Mouse (Mus musculus) hindbrain, embryonic 16.5 days (tissue): ENCODE measurements around the gene Gm12166. TPM values are rescaled to one million over a fixed set of nuclear protein-coding genes. Genes with fewer than 3 reads are reported as not detected.

Experiments used
- ATAC-seq: fragments of 200-750 bp; cut with Nextera tagmentation; 2 replicates; pipeline ENCODE4 v1.8.0; 2017; ENCODE audit warnings: moderate TSS enrichment, moderate library complexity
- H3K27ac ChIP-seq: fragments of 300-500 bp; sonication (generic); 2 replicates; pipeline ENCODE4 v1.5.1; 2014; ENCODE audit warnings: low read depth, mild to moderate bottlenecking, control low read depth, low read length, moderate library complexity
- H3K27me3 ChIP-seq: fragments of 300-500 bp; sonication (generic); replicated peaks from 2 replicates; pipeline ENCODE4 v1.6.1; 2014; ENCODE audit warnings: low read length; ENCODE audit not compliant: control insufficient read depth, insufficient read depth
- H3K36me3 ChIP-seq: fragments of 300-500 bp; sonication (generic); 2 replicates; pipeline ENCODE4 v1.6.1; 2014; ENCODE audit warnings: mild to moderate bottlenecking, low read length, moderate library complexity, mixed read lengths; ENCODE audit not compliant: control insufficient read depth, insufficient read depth
- H3K4me1 ChIP-seq: fragments of 300-500 bp; sonication (generic); 2 replicates; pipeline ENCODE4 v1.6.1; 2014; ENCODE audit warnings: low read depth, low read length; ENCODE audit not compliant: control insufficient read depth, insufficient read depth
- H3K4me2 ChIP-seq: fragments of 300-500 bp; sonication (generic); 2 replicates; pipeline ENCODE4 v1.6.1; 2014; ENCODE audit warnings: mild to moderate bottlenecking, low read length, control low read depth, moderate library complexity
- H3K4me3 ChIP-seq: fragments of 300-500 bp; sonication (generic); 2 replicates; pipeline ENCODE4 v1.5.1; 2014; ENCODE audit warnings: mild to moderate bottlenecking, low read length, control low read depth, moderate library complexity
- H3K9ac ChIP-seq: fragments of 300-500 bp; sonication (generic); 2 replicates; pipeline ENCODE4 v1.6.1; 2014; ENCODE audit warnings: low read depth, mild to moderate bottlenecking, control low read depth, low read length, moderate library complexity
- H3K9me3 ChIP-seq: fragments of 300-500 bp; sonication (generic); 2 replicates; pipeline ENCODE4 v1.6.1; 2014; ENCODE audit warnings: mild to moderate bottlenecking, low read length, moderate library complexity; ENCODE audit not compliant: control insufficient read depth
- WGBS: fragments of 180-500 bp; shearing (Covaris S2); extraction: QIAGEN DNeasy Blood & Tissue Kit; methylation state at CpG from one replicate; pipeline ENCODE4 v1.1.7; 2014; 5-methylcytosine and 5-hydroxymethylcytosine counted together
- polyA plus RNA-seq: library from polyadenylated mRNA; unstranded; fragments of >200 nt; fragmentation: Nextera tagmentation; extraction: Ambion mirVana; gene quantifications from 2 replicates; pipeline ENCODE4 v1.2.1, GENCODE M21; 2015

Gm12166 gene
- polyA plus RNA-seq, 1 experiment from 2014 or later = 13.3 TPM

GRCm38 (mm10) chr11:46086446-46086845, 34.3 kb upstream of the Gm12166 start:
- ATAC-seq = no peak
- Histone ChIP-seq H3K4me2 (no peak overlapping the region), H3K9ac (no peak overlapping the region), H3K4me3 (no peak overlapping the region), H3K9me3 (no peaks in the 10 kb centered on the region), H3K27ac (no peak overlapping the region), H3K27me3 (no peaks in the 10 kb centered on the region), H3K36me3 (no peaks in the 10 kb centered on the region), H3K4me1 (no peaks in the 10 kb centered on the region)
- 94% methylated on average over 3 of the region's 3 CpGs for WGBS

DNA sequence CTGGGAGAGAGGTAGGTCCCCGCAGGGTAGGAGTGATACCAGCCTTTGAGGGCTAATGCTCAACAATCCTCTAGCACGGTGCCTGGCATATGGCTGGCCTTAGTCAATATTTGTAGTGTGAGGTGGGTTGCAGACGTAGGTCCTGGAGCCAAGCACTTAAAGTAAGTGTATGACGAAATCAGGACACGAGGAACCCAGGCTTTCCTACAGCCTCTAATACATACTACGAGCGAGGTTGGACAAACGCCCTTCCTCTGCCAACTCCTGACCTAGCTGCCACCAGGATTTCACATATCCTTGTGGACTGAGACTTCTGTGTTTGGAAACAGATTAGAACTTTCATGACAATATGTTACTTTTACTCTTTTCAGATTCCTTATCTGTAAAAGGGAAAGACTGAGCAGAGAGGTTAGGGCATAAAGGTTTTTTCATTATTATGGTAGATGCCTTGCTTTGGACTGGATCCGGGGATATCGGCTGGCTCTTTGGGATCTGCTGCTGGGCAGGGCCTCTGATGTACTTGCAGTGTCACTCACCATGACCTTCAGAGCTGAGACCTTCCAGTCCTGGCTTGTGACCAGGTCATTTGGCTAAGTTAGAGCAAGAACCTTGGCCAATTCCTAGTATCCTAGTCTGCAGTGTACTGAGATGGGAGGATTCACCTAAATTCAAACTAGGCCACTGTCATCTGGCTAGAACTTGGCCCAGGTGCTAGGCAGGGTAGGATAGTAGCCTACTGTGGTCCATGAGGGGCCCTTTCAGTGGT, 33.5 kb upstream of the Gm12166 start:
- 95% methylated on average over 10 of the region's 10 CpGs for WGBS
- no peak for ATAC-seq
- Histone ChIP-seq H3K9me3 (no peaks in the 10 kb centered on the region), H3K36me3 (no peaks in the 10 kb centered on the region), H3K4me3 (no peak overlapping the region), H3K27ac (no peak overlapping the region), H3K27me3 (no peaks in the 10 kb centered on the region), H3K4me1 (no peaks in the 10 kb centered on the region), H3K9ac (no peak overlapping the region), H3K4me2 (no peak overlapping the region)

DNA sequence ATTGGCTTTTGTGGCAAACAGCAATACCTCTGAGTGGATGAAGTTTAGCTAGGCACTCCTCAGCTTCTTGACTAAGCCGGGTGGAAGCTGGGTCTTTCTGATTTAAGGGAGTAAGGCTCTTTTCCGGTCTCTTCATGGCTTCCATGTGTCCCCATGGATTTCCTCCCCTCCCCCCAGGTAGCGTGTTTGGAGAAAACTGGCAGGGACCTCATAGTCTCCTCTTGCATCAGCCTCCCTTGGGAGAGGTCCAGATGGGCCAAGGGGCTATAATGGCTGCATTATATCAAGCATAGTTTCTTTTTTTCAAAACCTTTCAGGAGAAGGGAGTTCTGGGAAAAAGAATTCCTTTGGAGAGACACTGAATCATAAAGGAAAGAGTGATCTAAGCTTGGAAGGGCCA, 32.4 kb upstream of the Gm12166 start:
- Histone ChIP-seq H3K9me3 (no peaks in the 10 kb centered on the region), H3K9ac (no peak overlapping the region), H3K27me3 (no peaks in the 10 kb centered on the region), H3K4me2 (no peak overlapping the region), H3K27ac (no peak overlapping the region), H3K4me3 (no peak overlapping the region), H3K4me1 (no peaks in the 10 kb centered on the region), H3K36me3 (no peaks in the 10 kb centered on the region)
- WGBS = 70% methylated on average over 3 of the region's 3 CpGs
- ATAC-seq = no peak

DNA sequence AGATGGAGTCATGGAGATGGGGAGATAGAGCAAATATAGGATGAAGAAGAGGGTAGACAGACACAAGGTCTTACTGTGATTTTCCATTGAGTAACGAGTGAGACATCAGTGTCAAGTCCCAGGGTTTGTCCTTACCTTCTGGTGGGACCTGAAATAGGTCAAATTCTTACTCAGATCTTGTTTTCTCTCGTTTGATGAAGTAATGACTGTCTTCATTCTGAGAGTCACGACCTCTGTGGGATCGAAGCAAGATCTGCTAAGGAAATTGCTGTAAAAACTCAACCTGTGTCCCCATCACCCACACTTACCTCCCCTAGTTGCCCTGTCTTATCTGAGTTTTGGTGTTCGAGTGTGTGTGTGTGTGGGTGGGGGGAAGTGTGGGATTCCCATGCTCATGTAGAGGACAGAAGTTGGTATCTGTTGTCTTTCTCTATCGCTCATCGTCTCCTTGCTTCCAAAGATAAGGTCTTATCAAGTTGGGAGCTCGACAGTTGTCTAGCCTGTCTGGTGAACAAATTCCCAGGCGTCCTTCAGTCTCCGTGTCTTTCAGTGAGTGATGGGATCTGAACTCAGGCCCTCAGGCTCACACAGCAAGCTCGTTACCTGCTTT, 31.8 kb upstream of the Gm12166 start:
- no peaks in the 10 kb centered on the region for H3K36me3 ChIP-seq
- no peak overlapping the region for H3K9ac ChIP-seq
- H3K4me2 ChIP-seq = no peak overlapping the region
- H3K4me3 ChIP-seq = no peak overlapping the region
- H3K4me1 ChIP-seq = no peaks in the 10 kb centered on the region
- no peaks in the 10 kb centered on the region for H3K27me3 ChIP-seq
- ATAC-seq = no peak
- H3K27ac ChIP-seq = no peak overlapping the region
- no peaks in the 10 kb centered on the region for H3K9me3 ChIP-seq
- 89% methylated on average over 11 of the region's 11 CpGs for WGBS

- H3K36me3 ChIP-seq = no peaks in the 10 kb centered on the region
- H3K27me3 ChIP-seq = no peaks in the 10 kb centered on the region
- no peak overlapping the region for H3K4me2 ChIP-seq
- H3K4me1 ChIP-seq = no peaks in the 10 kb centered on the region
- no peak overlapping the region for H3K9ac ChIP-seq
- H3K27ac ChIP-seq = no peak overlapping the region
- no peak for ATAC-seq
- H3K9me3 ChIP-seq = no peaks in the 10 kb centered on the region
- H3K4me3 ChIP-seq = no peak overlapping the region
- 87% methylated on average over 3 of the region's 3 CpGs for WGBS
Observed at GRCm38 (mm10) chr11:46083405-46083804, 31.3 kb upstream of the Gm12166 start.

- no peak overlapping the region for H3K4me3 ChIP-seq
- no peak overlapping the region for H3K9ac ChIP-seq
- H3K36me3 ChIP-seq = peaks cover 6% of the 10 kb centered on the region
- no peaks in the 10 kb centered on the region for H3K27me3 ChIP-seq
- no peak for ATAC-seq
- H3K4me2 ChIP-seq = no peak overlapping the region
- no peaks in the 10 kb centered on the region for H3K9me3 ChIP-seq
- WGBS = 89% methylated on average over 2 of the region's 2 CpGs
- no peaks in the 10 kb centered on the region for H3K4me1 ChIP-seq
- H3K27ac ChIP-seq = no peak overlapping the region
Observed at GRCm38 (mm10) chr11:46081075-46081474, 29.0 kb upstream of the Gm12166 start.

DNA sequence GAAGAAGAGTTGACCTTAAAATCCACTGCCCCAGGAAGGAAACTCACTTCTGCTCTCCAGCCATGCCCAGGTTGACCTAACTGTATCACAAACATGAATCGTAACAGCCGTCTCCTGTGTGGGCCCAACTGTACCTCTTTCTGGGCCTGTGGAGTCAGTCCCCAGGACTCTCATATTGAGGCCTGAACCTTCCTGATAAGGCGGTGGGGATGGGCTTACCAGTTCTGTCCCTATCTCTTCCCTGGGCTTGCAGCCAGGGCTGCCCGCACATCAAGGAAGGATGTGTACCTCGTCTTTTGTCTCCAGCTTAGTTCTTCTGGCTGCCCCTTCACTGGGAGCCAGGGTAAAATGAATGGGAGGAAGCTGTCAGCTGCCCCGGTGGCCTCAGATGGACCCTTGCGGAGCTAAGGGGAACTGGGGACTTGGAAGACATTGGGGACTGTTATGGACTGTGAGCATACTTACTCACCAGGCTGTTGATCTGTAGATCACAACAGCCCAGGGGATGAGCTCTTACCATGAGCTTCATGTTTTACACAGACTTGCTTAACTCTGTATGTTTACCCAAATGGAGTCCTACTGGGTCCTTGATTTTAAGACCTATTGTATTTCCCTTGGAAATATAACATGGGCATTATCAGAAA, 25.7 kb upstream of the Gm12166 start:
- Histone ChIP-seq H3K36me3 (peaks cover 6% of the 10 kb centered on the region), H3K4me3 (no peak overlapping the region), H3K9ac (no peak overlapping the region), H3K4me1 (no peaks in the 10 kb centered on the region), H3K27me3 (no peaks in the 10 kb centered on the region), H3K4me2 (no peak overlapping the region), H3K27ac (no peak overlapping the region), H3K9me3 (no peaks in the 10 kb centered on the region)
- WGBS = 84% methylated on average over 7 of the region's 7 CpGs
- no peak for ATAC-seq

- WGBS = 92% methylated on average over 5 of the region's 5 CpGs
- no peak overlapping the region for H3K4me2 ChIP-seq
- peaks cover 6% of the 10 kb centered on the region for H3K36me3 ChIP-seq
- no peak overlapping the region for H3K9ac ChIP-seq
- H3K27me3 ChIP-seq = no peaks in the 10 kb centered on the region
- ATAC-seq = no peak
- no peaks in the 10 kb centered on the region for H3K9me3 ChIP-seq
- no peak overlapping the region for H3K27ac ChIP-seq
- no peak overlapping the region for H3K4me3 ChIP-seq
- no peaks in the 10 kb centered on the region for H3K4me1 ChIP-seq
Observed at GRCm38 (mm10) chr11:46077304-46077703, 25.2 kb upstream of the Gm12166 start.

GRCm38 (mm10) chr11:46076442-46077158, 24.5 kb upstream of the Gm12166 start:
- Histone ChIP-seq H3K4me2 (no peak overlapping the region), H3K9ac (no peak overlapping the region), H3K9me3 (no peaks in the 10 kb centered on the region), H3K4me3 (no peak overlapping the region), H3K36me3 (peaks cover 6% of the 10 kb centered on the region), H3K27me3 (no peaks in the 10 kb centered on the region), H3K27ac (no peak overlapping the region), H3K4me1 (no peaks in the 10 kb centered on the region)
- WGBS = 88% methylated on average over 11 of the region's 11 CpGs
- no peak for ATAC-seq
